Mouse (Mus musculus) left cerebral cortex, adult 2 months (tissue): ENCODE measurements at regions not wholly inside any gene's neighbourhood (a gene's known extent, or its start where the extent isn't known, plus 50 kb on each side); places are given as distances from the start of the nearest gene placed in this dataset.

Source experiments
- DNase-seq, 2 experiments: peaks; one replicate each; pipeline ENCODE4 v3.0.0; 2021 to 2022; ENCODE audit warnings: low spot score in 2 of 2, mixed read lengths in 1 of 2; ENCODE audit errors: extremely low spot score in 1 of 2
- H3K27ac ChIP-seq: fragments of 200-600 bp; 2 replicates; pipeline ENCODE4 v1.8.1; 2022
- H3K4me3 ChIP-seq: fragments of 200-600 bp; 2 replicates; pipeline ENCODE4 v1.8.1; 2022
- CTCF ChIP-seq: fragments of 200-600 bp; IDR thresholded peaks from 2 replicates; pipeline ENCODE4 v1.8.1; 2022; ENCODE audit warnings: antibody characterized with exemption, mild to moderate bottlenecking, moderate library complexity
- intact Hi-C: fragments of 180-260 bp; cut with DNase I; formaldehyde crosslinking; loops from one replicate; pipeline ENCODE4 v1.15.1; 2025

DNA sequence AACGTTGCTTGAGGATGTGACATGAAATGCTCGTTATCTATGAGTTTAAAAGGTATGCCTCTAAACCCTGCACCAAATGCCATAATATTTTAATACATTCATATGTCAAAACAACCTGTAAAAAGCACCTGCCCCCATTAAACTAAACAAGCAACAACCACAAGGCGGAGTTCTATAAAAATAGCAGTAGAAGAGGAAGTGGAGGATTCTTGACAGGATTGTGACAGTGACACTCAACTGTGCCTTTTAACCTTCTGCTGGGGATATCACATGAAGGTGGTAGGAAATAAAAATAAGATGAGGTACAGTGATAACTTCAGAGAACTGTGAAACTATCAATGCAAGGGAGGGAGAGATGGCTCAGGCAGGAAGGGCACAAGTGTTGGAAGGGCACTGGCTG is 58.6 kb upstream of the Dbx2 start:
- no peak for TF ChIP-seq CTCF
- intact Hi-C loops: no loop called here
- no peak overlapping the region for H3K4me3 ChIP-seq
- no peak overlapping the region for H3K27ac ChIP-seq
- DNase-seq: no peak

DNA sequence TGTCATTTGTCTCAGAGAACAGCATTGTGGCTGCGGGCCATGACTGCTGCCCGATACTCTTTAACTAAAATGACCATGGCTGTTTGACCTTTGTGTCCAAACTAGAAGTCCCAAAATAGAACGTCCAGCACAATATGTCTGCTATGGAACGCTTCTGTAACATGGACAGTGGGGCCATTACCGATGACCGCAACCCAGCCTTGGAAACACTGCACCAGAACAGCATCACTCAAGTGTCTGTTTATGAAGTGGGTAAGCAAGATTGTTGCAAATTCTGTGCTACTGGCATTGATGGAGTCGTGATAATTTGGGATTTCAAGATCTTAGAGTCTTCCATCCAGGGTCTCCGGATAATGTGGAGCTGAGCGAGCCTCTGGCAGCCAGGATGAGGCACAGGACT is 60.2 kb upstream of the Dbx2 start:
- DNase-seq: no peak
- intact Hi-C loops: no loop called here
- TF ChIP-seq CTCF: no peak

GRCm38 (mm10) chr15:95723699-95724098 is 66.9 kb upstream of the Ano6 start:
- DNase-seq: no peak
- intact Hi-C loops: no loop called here
- peak; percentile 59 for TF ChIP-seq CTCF
- H3K27ac ChIP-seq: no peak overlapping the region
- H3K4me3 ChIP-seq: no peak overlapping the region

More for the DNA sequence above, 60.2 kb upstream of the Dbx2 start:
- no peak overlapping the region for H3K4me3 ChIP-seq
- H3K27ac ChIP-seq: no peak overlapping the region

GRCm38 (mm10) chr15:95725866-95726265 is 64.8 kb upstream of the Ano6 start:
- no peak overlapping the region for H3K4me3 ChIP-seq
- intact Hi-C loops: no loop called here
- TF ChIP-seq CTCF: peak; percentile 86
- peak; percentile 80 to 87 for DNase-seq
- H3K27ac ChIP-seq: no peak overlapping the region

DNA sequence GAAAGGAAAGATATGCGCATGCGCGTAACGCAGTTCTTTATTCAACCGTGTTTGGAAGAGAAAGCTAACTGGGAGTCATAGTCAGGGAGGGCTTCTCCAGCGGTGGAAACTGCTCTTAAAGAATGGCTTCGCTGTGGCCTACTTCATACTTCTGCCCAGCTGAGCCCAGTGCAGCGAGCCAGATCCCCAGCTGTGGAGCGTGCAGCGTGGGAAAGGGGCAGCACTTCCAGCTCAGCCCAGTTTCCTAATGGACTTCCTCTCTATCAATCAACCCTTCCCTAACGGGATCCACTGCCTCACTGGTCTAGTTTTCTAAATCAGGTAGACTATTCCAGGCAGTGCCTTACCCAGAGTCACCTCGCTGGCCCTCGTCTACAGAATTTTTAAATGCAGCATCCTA is 64.1 kb upstream of the Ano6 start:
- DNase-seq: no peak
- Histone ChIP-seq H3K4me3 (no peak overlapping the region), H3K27ac (no peak overlapping the region)
- intact Hi-C loops: no loop called here
- no peak for TF ChIP-seq CTCF

- Histone ChIP-seq H3K4me3 (no peak overlapping the region), H3K27ac (no peak overlapping the region)
- TF ChIP-seq CTCF: no peak
- no peak for DNase-seq
- intact Hi-C loops: no loop called here
These were observed 54.9 kb upstream of the Ano6 start for GRCm38 (mm10) chr15:95735746-95736145.
